Mouse (Mus musculus) right cerebral cortex, postnatal 14 days (tissue): ENCODE measurements at regions not wholly inside any gene's neighbourhood (a gene's known extent, or its start where the extent isn't known, plus 50 kb on each side); places are given as distances from the start of the nearest gene placed in this dataset.

Experiments used
- DNase-seq: peaks from one replicate; pipeline ENCODE4 v3.0.0; 2022

DNA sequence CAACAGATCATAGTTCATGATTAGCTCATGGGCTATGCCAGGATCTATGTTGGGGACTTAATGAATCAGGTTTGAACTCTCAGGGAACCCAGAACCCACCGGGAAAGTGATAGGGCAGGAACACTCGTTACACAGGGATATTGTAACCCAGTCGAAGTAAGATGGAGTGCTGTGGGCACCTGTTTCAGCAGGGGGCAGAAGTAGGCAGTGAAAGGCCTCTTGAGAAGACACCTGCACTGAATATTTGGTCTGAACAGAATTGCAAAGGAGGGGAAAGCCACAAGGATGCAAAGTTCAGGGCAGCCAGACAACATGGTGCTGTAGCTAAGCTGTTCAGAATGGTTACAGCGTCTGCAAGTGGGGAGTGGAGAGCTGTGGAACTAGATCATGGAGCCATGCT lies 129.9 kb upstream of the Tut7 start:
- DNase-seq: no peak

DNA sequence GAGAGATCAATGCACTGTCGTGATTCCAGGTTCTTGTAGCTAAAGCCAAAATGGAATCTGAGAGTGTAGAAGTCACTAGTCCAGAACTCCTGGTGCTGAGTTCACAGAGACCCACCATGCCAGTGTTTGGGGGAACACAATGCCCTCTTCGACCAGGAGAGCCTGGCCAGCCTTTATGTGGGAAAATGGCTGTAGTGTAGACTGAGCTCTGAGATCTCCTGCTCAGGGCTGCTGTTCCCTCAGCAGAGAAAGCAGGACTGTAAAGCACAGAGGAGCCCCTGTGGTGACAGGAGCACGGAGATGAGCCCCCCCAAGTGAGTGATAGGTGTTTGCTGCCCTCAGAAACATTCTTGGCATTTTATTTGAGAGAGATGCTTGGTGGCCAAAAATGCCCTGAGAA lies 129.2 kb upstream of the Tut7 start:
- no peak for DNase-seq

DNA sequence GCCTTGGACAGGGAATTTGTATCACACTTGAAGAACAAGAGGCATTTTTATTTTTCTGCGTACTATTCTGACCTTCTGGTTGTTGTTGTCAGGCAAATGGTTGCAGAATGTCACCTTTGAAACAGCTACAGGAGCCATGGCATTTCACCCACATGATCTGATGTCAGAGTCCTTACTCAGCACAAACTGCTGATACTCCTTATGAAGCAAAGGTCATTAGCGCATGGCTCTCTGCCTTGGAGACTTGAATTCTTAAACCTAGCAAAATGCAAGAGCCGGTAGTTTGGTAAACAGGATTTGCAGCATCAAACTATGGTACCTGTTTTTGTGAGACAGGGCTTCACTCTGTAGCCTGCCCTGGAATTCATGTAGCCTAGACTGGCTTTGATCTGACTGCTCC lies 127.3 kb upstream of the Tut7 start:
- DNase-seq: no peak

DNA sequence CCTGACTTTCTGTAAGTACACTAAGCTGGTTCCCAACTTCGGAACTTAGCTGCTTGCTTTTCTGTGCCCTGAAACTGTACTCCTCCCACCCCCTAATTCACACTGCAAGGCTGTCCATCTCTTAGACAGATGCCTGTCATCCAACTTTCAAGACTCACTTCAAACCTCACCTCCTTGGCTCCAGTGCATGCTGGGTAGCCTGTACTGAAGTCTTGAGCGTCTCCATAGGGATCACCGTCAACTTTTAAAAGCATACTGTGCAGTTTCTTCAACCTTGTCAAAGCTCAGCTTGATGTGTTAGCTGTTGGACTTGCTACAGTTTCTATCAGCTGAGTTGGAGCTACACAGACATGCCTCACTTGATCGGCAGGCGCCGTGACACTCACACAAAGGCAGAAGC lies 126.5 kb upstream of the Tut7 start:
- no peak for DNase-seq

DNA sequence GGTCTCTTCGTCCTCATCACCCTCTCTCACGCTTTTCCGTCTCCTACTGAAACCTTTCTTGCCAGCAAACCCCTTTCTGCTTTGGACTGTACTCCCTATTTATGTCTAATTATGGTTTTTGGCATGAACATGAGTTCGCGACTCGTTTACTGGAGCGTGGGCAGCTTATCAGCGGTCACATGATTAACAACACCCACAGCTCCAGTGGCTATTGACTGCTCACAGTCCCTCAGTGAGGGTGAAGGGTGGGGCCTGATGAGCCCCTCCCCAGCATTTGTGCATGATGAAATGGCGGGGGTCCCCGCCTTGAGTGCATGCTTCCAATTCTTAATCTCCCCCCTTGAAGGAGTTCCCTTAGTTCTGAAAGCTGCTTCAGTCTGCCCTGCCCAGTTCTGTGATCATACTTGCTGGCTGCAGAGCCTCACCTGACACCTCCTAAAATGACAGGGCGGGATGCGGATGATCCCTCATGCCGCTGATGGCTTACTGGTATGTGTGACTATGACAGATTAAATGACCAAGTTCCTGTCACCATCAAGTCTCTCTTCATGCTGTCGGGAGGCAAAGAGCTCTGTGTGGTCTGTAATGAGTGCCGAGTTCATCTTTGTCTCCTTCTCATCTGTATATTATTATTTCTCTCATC lies 125.7 kb upstream of the Tut7 start:
- DNase-seq: no peak

DNA sequence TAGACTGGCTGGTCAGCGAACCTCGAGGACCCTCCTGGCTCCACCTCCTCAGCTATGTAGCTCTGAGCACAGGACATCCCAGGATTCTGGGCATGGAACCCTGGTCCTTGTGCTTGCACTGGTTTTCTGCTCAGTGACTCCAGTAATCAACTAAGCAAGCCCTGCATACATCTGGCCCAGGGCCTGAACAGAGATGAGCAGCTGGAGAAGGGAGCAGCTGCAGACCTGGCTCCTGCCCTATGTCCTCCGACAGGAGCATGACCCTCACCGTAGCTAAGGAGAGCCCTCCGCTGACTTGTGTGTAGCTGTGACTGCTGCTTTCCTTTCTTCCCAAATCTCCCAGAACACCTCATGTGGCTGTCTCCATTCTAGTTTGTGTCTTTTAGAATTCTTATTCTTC lies 124.5 kb upstream of the Tut7 start:
- DNase-seq: no peak

DNA sequence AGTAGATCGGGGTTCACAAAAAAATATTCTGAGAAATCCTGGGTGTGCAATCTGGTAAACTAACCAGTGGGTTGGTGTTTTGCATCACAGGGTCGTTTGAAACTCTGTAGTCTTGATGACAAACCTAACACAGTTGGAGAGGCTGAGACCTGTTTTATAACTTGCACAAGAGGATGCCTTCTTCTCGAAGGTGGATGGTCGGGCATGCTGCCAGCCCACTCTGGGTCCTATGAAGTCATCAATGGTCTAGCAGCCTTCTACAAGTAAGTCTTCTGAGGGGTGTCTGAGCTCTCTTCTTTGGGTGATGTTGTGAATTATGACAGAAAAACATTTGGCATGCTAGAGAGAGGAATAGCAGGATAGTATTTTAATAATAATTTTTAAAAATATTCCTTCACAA lies 123.6 kb upstream of the Tut7 start:
- DNase-seq: no peak

DNA sequence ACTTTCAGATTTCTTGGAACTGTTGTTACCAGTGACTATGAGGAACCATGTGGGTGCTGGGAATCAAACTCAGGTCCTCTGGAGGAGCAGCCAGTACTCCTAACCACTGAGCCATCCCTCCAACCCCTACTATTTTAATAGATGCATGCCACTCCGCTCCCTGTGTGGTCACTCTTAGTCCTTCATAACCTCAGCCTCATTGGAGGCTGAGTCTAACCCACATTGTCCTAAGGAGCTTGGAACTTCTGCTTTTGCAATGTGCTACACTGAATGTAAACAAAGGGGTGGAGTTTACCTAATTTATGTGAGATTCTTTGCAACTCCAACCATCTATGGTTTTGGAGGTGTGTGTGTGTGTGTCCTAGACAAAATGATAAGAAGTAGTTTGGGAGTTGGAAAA lies 122.7 kb upstream of the Tut7 start:
- DNase-seq: no peak

DNA sequence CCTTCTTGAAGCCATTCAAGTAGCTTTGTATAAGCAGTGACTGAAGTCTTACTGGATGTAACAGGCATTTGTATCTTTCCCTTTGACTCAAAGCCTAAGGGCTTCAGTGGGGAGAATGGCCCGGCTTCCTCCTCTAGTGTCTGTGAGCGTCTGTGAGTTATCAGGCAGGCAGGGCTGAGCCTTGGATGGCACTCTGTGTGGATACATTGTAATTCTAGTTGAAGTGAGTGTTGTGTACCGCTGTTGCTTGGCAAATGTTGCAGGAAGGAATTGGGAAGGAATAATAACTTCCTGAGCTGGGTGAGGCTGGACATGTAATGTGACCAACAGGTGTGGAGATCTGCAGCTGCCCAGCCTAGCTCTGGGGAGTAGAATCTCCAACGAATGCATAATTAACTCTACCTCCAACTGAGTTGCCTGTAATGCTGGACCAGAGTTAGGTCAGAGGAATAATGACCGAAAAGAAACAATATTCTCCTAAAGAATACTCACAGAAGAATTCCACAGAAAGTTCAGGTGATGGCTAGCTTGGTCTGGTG lies 120.7 kb upstream of the Tut7 start:
- DNase-seq: no peak

DNA sequence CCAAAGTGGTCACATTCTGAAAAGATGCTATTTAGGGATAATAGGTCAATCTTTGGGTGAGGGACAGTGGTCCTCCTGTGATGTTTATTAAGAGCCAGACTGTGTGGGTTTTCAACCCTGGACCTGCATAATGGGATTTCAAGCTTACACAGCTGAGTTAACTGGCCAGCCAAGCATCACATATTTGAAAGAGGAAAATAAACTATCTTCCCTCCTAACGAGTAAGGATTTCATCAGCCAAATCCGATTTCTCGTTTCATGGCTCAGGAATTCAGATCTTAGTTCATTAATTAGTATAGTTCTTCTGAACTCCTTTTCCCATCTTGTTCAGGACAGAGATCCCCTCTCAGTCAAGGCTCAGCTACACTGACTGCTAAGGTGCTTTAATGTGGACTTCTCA lies 120.1 kb upstream of the Tut7 start:
- no peak for DNase-seq

DNA sequence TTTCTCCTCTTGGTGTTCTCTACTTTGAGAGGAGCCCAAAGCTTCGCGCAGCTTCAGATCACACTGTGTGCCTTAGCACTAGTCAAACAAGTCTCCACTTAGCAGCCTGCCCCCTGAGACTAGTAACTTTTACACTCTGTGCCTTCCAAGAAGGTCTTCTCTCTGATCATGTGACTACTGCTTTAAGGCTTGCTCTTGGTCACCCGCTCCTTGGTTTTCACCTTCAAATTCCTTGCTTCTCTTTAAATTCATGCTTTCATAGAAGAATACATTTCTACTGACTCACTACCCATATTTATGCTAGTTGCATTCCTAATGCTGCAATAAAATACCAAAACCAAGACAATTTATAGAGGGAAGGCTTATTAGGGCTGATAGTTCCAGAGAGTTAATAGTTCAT lies 118.6 kb upstream of the Tut7 start:
- DNase-seq: no peak

DNA sequence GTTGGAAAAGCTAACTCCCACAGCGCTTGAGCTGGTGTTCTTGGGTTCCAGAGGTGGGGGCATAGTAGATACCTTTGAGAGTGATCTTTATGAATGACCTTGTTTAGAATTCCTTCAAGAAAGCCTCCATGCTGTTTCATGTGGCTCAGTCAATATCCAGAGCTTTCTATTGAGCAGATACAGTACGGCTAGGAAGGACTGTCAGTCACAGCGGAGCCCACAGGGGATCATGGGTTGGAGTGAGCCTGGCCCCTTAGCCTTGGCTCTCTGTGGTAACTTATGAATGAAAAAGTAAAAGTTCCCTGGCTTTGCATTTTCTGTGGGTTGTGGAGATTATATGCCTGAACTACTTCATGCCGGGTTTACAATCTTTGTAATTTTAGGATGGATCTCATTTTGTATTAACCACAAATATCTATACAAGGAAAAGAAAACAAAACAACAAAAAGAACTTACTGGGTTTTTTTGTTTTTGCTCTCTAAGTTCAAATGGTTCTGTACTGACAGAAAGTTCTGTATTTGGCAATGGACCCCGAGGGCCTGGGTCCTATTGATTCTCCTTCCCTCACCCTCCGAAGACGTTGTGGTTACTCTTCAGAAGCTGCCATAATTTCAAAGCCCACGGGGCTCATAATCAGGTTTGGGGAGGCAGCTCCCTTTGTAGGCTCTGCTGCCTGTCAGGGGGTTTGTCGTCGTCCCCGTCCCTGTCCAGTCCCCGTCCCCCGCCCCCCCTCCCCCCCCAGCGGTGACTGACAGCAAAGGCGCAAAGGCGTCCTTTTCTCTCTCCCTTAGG lies 117.7 kb upstream of the Tut7 start:
- DNase-seq: no peak

DNA sequence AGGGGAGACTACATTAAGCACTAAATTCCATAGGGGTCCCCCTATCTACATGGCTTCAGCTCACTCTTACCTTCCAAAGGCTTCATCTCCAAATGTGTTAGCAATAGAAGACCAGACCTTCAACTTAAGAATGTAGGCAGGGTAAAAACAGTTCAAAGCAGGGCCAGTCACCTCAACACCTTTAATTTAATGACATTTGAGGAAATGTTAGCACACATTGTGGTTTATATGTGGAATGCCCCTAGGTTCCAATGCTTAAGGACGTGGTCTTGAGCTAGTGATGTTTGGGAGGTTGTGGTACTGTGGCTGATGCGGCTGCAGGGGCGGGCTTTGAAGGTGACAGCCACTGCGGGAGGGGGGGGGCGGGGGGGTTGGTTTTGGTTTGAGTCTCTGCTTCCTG lies 116.9 kb upstream of the Tut7 start:
- no peak for DNase-seq

DNA sequence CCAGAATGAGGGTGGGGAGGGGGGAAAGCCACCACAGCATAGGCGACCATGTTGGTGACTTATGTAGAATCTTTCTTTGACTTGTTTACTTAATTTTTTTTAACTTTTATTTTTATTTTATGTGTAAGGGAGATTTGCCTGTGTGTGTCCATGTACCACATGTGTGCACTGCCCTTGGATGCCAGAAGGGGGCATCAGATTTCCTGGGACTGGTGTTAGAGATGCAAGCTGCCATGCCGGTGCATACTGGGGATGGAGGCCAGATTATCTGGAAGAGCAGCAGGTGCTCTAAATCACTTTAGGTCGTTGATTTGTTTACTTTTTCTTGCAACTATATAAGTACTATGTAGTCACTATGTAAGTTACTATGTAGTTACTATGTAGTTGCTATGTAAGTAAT lies 114.2 kb upstream of the Tut7 start:
- DNase-seq: no peak

DNA sequence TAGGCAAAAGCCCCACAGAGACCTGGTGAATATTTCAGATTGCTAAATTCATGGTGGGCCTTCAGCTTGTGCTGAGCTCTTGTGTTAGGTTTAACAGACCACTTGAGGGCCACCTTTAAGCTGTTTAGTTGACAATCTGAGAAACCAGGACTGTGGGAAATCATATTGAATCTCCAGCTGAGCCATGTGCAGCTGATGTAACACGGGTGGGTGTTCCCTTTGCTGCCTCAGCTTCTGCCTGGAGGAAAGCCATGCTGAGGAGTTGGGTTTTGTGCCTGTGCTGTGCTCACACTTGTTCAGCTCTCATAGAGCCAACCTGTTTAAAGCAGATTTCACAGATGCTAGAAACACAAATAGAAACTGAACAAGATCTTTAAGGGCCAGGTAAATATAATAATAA lies 111.6 kb upstream of the Tut7 start:
- no peak for DNase-seq

DNA sequence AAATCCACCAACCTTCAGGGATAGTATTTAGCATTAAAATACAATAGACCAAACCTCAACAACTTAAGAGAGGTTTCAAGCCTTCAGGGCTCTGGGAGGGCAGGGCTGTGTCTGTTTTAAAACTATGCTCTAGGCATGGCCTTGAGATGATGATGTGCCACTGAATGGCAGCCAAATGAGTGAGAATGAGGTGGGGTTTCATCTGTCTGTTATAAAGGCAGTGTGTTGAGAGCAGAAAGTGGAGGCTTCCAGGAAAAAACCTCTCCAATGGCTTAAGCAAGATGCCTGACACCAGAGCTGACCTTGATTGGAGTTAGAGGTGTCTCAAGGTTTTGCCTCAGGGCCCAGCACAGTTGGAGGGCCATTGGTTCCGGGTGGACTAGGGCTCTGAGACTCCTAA lies 111.1 kb upstream of the Tut7 start:
- DNase-seq: no peak

DNA sequence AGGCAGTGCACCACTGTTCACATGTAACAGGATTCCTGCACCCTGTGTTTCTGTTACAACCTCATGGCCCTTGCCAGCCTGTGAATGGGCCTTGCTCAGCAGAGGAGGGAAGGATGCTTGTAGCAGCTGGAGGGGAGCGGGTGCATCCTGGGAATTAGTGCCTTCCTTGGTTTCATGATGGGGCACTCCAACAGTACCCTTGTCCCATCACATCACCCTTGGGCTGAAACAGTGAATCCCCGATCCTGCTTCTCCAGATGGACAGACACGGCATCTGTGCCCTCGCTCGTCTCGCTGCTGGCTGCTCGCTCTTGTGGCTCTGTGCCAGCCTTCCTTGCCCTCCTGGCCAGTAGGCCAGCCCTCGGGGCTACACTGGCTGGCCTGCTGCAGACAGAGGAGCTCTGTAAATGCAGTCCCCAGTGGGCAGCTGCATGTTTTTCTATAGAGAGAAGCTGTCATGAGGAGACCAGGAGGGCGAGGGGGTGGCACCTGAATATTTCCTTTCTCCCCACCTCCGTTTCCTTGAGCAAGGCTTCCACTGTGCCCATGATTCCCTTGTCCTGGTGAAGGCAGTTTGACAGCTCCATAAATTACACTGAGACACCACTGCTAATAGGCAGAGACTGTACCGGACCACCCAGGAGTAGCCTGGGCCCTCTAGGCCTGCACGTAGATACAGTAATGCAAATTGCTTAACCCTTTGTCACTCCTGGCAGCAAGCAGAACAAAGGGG lies 104.6 kb upstream of the Tut7 start:
- peak; percentile 62 for DNase-seq

DNA sequence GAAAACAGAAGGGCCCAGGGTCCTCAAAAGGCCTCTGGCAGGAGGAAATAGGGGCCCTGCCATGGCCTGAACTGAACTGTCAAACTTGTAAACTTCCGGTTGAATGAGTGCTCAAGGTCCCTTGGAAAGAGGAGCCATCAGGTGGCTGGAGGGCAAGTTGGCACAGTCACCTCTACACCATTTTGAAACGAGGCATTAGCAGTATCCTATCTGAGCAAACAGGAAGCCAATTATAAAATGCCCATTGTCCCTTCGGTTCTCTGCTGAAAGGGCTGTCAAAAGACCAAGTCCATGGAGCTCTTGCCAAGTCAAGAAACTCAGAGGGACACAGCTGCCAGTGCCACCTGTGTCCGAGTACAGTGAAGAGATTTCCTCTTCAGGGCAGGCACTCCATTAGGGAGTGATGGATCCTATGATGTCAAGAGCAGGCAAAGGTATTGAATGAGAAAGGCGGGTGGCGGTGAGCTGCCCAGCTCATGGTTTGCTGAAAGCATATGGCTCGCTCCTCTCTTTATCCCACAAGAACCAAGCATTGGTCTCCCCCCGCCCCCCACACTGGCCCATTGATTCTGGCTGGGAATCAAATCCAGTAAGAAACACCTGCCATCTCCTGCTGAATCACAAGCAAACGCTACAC lies 103.0 kb upstream of the Tut7 start:
- no peak for DNase-seq

DNA sequence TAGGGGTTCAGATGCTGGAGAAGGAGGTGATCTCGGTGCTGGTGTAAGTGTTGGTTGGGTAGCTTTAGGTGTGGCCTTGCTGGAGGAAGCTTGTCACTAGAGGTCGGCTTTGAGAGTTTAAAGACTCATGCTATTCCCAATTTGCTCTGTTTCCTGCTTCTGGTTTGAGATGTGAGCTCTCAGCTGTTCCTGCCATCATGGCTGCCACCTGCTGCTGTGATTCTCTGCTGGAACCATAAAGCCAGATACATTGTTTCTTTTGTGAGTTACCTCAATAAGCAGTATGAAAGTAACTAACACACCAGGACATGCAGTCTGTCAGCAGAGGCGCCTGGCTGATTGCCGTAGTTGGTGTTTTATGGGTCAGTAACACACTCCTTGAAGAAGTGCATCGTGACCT lies 94.2 kb upstream of the Tut7 start:
- DNase-seq: no peak

DNA sequence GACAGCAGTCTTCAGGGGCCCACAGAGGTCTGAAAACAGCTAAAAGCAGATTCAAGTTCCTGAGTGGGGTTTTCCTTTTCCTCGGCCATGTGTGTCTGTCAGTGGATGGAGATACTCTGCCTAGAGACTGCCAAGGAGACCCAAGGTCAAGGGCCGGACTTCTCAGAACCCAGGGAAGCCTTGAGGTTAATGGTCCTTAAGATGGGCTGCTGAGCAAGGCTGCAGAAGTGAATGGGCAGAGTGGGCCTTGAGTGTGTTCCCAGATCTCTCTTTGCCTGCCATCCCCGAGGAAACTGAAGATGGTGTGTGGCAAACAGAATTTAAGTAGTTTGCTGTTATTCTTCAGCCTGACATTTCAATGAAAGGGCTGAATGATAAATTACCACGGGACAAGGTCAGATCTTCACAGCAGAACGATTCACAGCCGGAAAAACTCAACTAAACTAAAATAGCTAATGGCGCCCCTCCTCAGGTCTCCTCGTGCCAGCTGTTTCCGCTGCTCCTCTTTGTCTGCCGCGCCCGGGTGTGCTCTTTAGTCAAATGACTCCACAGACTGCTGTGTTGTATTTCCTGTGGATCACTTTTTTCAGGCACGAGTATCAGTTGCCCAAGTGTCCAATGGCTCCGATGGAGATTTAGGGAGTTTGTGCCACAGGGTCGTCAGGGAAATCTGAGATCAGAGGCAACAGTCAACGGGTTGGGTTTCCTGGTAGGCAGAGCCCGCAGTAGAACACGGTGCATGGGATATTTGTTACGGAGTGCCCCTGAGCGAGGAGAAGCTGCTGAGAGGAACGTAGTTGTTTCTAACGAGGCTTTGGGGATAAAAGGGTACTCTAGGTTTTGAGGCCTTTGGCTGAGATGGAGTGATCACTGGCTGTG lies 93.5 kb upstream of the Tut7 start:
- DNase-seq: no peak

DNA sequence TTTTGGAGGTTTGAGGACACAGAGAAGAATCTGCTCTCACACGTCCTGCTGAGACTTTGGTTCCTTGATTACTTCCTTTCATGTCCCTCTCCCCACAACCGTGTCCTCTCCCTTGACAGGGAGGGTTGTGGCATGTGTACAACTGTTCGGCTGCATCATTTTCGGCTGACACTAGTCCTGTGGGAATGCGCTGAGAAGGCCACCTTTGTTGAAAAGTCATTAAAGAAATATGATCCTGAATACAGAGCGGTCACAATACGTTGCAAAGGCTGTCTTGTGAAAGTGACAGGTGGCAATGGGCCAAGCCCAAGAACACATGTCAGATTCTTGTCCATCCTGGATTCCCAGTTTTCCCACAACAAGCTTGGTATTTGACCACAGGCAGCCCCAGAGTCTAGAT lies 92.8 kb upstream of the Tut7 start:
- DNase-seq: no peak
